Mouse (Mus musculus) urinary bladder, adult 2 months (tissue): ENCODE data around the gene Dnajc11. TPM values are rescaled to one million over a fixed set of nuclear protein-coding genes. Genes with fewer than 3 reads are reported as not detected.

Experiments
- DNase-seq: peaks from one replicate; pipeline ENCODE4 v3.0.0; 2022; ENCODE audit warnings: low spot score
- polyA plus RNA-seq: library from polyadenylated mRNA; depleted of rRNA; stranded (reverse); fragments of >200 nt; gene quantifications from 2 replicates; pipeline ENCODE4 v1.2.3, GENCODE M21; 2012

Gene Dnajc11
- polyA plus RNA-seq, 1 experiment: 35.7 TPM

DNA sequence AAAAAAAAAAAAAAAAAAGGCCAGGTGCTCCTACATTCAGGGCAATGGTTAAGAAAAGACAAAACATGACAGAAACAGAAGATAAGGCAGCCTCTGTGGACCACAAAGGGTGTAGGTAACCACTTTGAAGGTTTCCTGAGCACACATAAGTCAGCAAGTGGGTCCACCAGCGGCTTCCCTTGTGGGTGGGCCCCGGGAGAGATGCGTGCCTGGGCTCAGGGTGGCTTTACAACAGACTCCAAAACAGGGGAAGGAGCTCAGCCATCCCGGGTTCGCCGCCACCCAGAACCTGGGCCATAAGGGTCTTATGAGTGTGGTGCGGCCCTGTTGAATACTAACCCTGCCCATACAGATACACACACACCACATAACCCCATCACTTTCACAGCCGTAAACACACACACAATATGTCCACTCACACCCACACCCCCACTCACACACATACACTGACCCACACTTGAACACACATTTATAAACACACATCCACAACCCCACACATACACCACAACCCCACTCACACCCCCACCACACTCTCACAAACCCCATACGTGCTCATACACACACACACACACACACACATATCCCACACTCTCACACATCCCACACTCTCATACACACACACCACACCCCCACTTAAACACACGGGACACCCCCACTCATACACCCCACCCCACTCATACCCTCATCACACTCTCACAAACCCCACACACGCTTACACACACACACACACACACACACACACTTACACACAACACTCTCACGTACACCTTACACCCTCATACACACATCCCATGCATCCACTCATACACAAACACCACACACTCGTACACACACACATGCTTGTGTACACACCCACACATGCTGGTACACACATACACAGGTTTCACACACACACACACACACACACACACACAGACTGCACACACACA, 651 bp upstream of the Dnajc11 start:
- DNase-seq: no peak

DNA sequence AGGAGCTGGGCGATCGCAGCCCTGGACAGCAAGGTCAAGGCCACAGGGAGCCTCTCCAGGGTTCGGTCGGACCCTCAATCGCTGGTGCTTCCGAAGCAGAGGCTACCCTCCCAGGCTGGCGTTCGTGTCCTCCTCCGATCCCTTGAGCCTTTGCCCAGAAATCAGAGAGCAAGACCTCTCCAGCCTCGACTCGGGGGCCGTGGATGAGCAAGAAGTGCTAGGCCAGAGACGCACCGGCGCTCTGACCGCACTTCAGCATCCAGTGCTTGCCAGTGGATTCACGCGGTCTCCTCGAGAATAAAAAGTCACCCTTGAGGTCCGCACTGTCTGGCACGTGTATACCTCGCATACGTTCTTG, 703 bp downstream of the Dnajc11 start:
- DNase-seq: no peak

DNA sequence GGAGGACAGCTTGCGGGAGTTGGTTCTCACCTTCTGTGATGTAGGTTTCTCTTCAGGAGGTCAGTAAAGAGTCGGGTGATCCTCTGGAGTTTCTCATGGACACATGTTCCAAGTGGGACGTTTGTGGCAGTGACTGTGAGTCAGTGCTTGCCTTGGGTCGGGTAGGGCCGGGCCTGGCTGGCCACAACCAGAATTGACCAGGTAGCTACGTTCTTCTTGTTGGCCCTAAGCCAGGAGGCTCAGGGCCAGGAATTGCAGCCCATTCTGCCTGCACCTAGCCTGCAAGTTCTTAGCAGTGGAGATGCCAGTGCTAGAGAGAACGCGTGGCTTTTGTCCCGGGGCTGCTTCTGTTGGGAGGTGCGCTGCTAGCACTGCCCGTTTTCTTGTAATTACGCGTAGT, 4.0 kb downstream of the Dnajc11 start:
- DNase-seq: no peak

DNA sequence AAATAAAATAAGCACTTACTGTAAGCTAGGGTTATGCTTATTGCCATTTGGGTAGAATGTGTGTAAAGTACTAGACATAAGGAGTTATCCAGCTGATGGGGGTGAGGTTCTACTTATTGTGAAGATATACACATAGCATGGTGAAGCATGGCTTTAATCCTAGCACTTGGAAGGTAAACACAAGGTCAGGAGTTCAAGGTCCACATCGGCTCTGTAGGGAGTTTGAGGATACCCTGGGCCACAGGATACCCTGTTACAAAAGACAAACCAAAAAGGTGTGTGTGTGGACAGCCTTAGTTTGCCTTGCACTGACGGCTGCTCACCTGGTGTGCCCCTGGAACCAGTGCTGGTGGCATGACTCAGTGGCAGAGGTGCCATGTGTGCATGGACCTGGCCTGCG, 4.6 kb downstream of the Dnajc11 start:
- DNase-seq: no peak

DNA sequence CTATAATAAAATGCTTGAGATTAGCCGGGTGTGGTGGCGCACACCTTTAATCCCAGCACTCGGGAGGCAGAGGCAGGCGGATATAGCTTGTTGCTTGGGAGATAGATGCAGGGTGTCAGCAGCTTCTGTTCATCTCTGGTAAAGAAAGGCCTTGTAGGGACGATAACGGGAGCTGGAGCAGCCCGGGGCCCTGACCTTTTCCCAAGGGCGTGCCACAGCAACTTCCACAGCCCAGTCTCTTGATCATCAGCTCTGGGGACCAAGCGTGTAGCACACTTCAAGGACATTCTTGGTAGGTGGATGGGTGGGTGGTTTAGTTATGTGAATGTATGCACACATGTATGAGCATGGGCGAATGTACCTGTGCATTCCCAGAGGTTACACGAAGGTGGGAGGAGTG, 12.7 kb downstream of the Dnajc11 start:
- no peak for DNase-seq

DNA sequence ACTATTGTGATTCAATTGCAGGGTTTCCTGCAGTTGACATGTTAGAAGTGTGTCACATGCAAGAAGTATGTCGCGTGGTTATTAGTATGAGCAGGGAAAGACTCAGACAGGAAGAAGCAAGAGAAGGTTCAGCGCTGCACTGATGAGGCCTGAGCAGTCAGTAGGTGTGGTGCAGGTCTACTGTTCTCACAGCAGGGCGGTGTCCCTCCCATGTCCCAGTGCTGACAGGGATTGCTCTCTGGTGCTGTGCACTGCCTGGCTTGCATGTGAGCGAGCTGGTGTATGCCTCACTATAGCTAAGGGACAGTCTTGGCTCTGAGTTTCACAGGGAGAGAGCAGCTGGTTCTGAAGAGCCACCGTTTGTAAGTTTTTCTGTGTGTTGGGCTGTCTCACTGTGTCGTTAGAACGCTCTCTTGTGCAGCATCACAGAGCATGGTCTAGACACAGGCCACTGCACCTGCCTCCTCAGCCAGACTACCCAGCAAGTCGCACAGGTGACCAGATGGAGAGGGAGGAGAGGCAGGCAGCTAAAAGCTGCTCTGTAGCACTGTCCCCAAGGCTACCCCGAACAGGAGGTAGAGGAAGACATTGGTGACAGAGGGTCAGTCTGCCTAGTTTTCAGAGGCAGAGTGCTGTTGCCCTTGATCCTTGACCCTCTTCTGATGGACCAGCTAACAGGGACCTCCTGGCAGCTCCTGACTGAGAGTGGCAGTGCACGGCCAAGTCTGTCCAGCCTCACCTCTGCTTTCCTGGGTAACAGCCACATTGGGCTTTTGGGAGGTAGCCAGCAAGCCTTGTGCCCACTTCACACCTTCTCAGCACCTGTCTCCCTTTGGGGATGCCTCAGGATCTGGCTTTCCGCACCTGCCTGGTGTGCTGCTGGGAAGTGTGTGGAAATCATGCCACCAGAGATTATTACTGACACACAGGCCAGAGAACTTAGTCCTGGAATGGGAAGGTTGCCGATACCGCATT, 15.3 kb downstream of the Dnajc11 start:
- no peak for DNase-seq

DNA sequence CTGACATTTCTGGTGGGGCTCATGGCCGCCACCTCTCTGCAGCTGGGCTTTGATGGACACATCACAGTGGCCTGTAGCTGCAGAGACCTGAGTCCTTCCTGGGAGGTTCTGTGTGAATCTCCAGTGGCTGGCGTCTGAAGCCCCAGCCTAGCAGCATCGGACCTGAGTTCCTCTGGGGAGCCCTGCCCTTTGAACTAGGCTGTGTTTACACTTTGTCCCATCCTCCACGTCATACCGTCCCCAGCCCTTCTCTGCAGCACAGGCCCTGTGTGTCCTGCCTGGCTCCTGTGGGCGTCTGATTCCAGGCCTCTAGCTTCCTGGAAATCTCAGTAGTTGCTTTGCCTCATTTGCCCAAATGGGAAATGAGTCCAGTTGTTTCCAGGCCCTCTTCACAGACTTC, 19.7 kb downstream of the Dnajc11 start:
- no peak for DNase-seq

DNA sequence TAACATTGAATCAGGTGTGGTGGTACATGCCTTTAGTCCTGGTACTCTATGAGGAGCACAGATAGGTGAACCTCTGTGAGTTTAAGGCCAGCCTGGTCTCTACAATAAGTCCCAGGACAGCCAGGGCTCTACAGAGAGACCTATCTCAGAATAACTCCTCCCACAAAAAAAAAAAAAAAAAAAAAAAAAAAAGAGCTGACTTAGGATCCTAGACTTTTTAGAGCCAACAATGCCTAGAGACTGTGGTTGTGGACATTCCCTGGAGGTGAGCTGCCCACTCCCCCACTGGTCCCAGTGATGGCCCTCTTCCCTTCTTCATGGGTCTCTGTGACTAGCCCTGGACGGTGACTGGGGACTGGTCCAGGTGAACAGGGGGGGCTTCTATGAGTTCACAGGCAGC, 22.3 kb downstream of the Dnajc11 start:
- DNase-seq: no peak

DNA sequence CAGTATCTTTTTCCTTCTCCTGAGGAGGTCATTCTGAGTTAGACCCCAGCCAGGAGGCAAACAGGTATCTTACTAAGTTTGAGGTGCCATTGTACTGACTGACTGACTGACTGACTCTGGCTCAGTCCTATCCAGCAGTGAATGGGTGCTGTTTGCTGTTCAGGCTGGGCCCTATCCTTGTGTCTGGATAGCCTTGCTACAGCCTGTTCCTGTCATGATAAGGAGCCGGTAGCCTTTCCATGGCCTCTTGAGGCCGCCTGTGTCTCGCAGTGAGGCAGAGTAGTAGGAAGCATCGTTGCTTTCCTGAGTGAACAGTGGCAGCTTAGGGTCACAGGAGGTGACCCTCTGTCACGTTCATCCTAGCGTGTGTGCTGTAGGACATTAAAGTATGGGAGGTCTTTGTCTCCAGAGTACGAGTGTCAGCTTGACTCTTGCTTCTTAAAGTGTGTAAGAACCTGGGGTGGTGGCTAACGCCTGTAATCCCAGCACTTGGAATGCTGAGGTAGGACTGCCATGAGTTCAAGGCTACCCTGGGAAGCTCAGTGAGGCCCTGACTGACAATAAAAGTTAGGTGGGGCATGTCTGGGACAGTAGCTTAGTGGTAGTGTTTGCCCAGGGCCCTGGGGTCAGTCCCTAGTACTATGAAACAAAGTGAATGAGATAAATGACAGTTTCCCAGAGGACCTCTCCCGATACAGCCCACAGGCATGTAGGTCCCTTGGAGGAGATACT, 24.3 kb downstream of the Dnajc11 start:
- DNase-seq: no peak

DNA sequence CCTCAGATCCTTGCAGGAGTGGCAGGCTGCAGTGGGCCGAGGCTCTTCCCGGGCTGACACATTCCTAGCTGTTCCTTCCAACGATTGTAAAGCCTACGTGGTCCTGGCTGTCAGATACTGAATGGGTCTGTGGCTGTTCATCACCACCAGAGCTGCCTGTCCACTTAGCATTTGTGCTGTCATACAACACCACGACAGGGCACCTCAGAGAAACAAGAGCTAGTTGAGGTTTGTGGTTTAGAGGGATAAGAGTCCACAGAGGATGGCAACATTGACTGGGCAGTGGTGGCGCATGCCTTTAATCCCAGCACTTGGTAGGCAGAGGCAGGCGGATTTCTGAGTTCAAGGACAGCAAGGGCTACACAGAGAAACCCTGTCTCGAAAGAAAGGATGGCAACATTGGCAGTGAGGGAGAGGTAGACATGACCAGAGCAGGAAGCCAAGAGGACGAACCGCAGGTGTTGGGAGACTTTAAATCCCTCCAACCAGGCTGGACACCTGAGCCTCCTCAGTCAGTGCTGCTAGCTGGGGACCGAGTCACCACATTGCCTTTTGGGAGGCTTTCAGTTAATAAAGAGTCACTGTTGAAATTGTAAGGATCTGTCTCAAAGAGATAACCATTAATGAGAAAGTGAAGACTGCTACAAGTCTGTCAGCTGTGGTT, 26.5 kb downstream of the Dnajc11 start:
- DNase-seq: no peak

DNA sequence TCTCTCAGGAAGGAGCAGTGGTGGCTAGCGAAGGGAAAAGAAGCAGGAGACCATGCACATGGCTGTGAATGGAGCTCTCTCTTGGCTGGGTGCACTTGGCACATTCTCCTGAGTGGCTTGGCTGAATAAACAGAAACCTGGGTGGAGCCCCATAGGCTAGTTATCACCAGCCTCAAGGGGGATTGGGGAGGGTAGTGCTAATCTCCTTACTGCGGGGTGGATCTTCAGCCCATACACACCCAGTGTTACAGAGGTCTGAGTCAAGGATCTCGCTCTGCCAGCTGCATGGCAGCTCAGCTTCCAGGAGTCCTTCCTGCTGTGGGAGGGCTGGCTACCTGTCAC, 27.0 kb downstream of the Dnajc11 start:
- no peak for DNase-seq

DNA sequence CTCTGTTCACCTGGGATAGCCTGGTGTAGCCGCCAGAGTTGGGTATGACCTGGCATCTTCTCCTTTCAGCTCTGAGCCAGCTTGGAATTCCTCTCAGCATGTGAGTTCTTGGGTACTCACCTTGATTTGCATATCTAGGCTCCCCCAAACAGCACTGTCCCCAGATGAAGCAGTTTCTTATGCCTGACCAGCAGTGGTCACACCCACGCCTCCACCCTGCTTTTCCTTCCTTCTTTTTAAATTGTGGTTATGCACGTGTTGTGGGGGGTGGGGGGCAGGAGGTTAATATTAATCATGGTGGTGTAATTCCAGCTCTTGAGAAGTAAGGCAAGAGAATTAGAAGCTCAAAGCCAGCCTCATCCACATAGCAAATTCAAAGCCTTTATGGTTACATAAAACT, 29.3 kb downstream of the Dnajc11 start:
- no peak for DNase-seq

DNA sequence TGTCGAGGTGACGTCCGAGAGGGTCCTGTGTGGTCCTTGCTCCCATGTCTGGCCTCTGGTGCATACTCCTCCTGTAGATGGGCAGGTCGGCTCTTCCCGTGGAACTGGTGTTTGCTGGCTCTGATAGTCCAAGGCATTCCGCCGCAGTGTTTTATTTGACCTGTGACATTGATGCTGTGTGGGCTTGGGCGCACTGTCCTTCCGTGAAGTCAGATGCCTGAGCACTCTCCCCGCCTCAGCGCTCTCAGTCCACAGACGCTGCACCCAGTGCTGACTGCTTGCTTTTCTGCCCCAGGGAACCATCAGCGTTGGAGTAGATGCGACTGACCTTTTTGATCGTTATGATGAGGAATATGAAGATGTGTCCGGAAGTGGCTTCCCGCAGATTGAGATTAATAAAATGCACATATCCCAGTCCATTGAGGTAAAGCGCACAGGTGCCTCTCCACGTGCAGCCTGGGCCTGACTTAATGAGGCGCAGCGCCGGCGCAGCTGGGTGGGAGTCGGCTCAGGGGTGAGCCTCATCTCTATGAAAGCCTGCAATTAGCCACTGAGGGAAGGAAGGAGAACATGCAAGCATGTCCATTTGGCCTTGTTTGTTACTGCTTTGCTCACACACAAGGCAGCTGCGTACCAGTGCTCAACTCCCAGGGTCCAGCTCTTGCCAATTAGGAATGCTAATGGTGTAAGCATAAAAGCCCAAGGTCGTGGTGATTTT, 34.9 kb downstream of the Dnajc11 start:
- DNase-seq: no peak

DNA sequence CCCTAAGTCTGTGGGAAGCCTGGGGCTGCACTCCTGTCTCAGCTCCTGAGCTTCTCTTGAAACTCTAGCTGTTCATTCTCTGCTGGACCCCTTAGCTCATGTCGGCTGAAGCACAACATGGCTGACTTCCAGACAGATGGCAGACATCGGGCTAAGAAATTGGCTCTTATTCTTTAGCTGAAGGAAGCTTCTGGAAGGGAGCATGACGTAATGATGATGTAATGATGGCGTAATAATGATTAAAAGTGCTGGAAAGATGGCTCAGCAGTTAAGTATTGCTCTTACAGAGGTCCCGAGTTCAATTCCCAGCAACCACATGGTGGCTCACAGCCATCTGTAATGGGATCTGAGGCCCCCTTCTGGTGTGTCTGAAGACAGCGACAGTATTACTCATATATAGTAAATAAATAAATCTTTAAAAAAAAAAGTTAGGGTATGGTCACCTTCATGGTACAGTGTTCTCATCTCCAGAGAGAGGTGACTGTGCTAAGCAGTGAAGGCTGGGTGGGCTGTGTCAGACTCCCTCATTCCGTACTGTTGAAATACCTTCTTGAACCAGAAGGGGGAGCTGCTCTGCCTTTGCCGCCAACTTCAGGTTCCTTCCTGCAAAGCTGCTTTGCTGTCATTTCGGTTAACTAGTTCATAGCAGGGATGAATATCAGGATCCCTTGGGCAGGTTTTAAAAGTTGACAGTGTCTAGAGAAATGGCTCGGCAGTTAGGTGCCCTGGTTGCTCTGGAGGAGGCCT, 38.9 kb downstream of the Dnajc11 start:
- no peak for DNase-seq

DNA sequence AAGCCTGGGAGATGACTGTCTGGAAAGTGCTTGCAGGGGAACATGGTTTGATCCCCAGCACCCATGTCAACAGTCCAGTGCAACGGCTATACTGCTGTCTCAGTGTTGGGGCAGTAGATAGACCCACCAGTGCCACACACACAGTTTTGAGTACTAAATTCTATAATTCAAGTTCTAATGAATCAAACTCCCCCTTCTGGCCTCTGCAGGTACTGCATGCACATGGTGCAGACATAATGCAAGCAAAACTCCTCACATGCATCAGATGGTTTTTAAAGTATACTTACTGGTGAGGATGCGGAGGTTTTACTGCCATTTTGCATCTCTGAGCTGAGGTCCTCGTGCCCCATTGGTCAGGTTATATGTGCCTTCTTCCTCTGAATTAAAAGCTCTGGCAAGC, 42.0 kb downstream of the Dnajc11 start:
- no peak for DNase-seq

DNA sequence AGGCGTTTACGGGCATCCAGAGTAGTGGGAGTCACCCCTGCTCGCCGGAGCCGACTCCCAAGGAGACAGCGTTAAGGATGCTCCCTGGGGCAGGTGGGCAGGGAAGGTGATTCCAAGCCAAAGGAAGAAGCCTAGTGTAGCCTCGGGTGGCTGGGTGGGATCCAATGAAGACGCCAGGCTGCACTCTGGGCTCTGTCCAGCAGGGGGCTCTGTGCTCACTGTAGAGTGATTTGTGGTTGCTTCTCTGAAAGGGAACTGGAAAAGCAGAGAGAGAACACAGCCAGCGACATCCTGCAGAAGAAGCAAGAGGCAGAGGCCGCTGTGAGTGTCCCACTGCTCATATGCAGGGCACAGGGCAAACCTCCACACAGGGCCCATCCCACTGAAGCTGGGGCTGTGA, 44.3 kb downstream of the Dnajc11 start:
- peak; percentile 60 for DNase-seq

DNA sequence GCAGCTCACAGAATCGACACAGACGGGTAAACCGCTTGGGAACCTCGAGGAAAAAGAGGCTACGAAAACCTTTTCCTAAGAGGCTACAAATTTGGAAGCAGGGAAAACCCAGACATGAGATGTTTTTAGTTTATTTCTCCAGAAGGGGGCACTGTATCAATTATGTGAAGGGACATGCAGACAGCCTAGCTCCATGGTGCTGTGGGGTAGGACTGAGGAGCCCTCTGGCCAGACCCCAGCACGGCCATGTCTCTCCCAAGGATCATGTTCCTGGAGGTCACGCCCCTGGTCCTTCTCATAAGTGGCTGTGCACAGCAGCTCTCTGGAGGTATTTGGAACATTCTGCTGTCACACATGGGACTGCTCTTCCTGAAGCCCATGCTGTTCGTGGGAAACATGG, 47.2 kb downstream of the Dnajc11 start:
- no peak for DNase-seq

DNA sequence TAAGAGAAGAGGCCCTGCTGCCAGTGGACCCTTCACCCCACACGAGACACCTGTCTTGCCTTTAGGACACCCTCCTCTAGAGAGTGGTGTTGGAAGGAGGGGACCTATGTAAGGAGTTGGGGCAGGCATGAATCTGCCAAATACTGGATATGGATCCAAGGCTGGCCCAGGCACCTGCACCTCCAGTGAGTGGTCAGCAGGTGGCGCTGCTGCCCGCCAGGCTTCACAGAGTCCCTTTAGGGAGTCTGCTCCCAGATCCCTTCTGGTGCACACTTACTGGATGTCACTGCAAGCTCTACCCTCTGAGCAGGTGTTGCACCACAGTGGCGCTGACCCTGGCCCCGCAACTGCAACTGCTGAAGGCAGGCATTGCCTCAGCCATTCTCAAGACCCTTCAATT, 47.9 kb downstream of the Dnajc11 start:
- DNase-seq: peak; percentile 71

DNA sequence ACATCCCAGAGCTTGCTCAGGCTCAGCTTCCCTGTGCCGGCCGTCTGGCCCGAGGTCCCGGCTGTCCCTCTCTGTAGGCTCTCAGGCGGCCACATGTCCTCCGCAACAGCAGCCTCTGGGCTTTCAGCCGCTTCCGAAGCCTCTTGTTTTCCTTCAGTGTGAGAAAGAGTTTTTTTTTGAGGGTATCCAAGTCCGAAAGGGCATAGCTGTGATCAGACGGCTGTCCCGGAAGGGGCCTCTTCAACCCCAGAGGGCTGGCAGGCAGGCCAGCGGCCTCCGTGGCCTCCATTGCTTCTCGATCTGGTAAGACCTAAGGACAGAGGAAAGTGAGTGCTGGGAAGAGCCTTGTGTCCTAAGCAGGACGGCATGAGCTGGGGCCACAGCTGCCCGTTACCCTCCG, 49.6 kb downstream of the Dnajc11 start:
- DNase-seq: no peak

DNA sequence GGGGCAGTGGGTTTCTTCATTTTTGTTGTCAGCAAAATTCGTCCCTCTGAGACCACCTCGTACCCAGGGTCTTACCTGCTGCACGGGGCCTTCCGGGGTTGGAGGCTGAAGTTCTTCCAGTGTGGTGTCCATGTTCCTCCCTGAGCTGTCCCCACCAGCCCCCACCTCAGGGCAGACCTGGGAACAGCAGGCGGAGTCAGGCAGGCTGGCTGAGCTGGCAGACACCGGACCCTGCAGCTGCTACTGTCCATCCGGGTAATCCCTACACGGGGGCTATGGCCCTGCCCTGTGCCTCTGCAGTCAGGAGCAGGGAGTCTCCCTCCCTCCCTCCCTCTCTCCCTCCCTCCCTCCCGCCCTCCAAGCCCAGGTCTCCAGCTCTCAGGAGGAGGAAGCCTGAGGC, 50.1 kb downstream of the Dnajc11 start:
- no peak for DNase-seq
